Mouse (Mus musculus) frontal cortex, adult (tissue): Measurements from ENCODE around the gene Klf12.

Experiments used
- ATAC-seq: cut with Nextera tagmentation; 2 replicates; pipeline ENCODE4 v1.9.2; 2017; ENCODE audit warnings: mild to moderate bottlenecking, moderate library complexity, mixed read lengths; ENCODE audit not compliant: low TSS enrichment

Gene Klf12

GRCm38 (mm10) chr14:100045431-100045830, 239.0 kb downstream of the Klf12 start:
- no peak for ATAC-seq

- no peak for ATAC-seq
These were observed 242.7 kb downstream of the Klf12 start for GRCm38 (mm10) chr14:100041823-100042222.

GRCm38 (mm10) chr14:100026671-100027070, 257.8 kb downstream of the Klf12 start:
- ATAC-seq = peak; percentile 82

- ATAC-seq = no peak
These were observed 267.3 kb downstream of the Klf12 start for GRCm38 (mm10) chr14:100017219-100017618.

GRCm38 (mm10) chr14:100010525-100010924, 274.0 kb downstream of the Klf12 start:
- ATAC-seq = no peak

GRCm38 (mm10) chr14:100009790-100010382, 274.6 kb downstream of the Klf12 start:
- ATAC-seq = peak; percentile 85

GRCm38 (mm10) chr14:99983510-99983909, 301.0 kb downstream of the Klf12 start:
- peak; percentile 41; the same call in 1 of the 2 replicates for ATAC-seq

GRCm38 (mm10) chr14:99981209-99981608, 303.3 kb downstream of the Klf12 start:
- ATAC-seq = no peak

- ATAC-seq = no peak
These were observed 316.6 kb downstream of the Klf12 start for GRCm38 (mm10) chr14:99967920-99968319.

GRCm38 (mm10) chr14:99960500-99961229, 323.8 kb downstream of the Klf12 start:
- no peak for ATAC-seq

GRCm38 (mm10) chr14:99955133-99955532, 329.3 kb downstream of the Klf12 start:
- peak; percentile 55 for ATAC-seq

- peak; percentile 87 for ATAC-seq
These were observed 340.0 kb downstream of the Klf12 start for GRCm38 (mm10) chr14:99944221-99945108.

GRCm38 (mm10) chr14:99943156-99943555, 341.3 kb downstream of the Klf12 start:
- ATAC-seq = no peak

GRCm38 (mm10) chr14:99933456-99933855, 351.0 kb downstream of the Klf12 start:
- ATAC-seq = no peak

GRCm38 (mm10) chr14:99931879-99932278, 352.6 kb downstream of the Klf12 start:
- peak; percentile 97 for ATAC-seq

- ATAC-seq = no peak
These were observed 372.6 kb downstream of the Klf12 start for GRCm38 (mm10) chr14:99911912-99912311.

- ATAC-seq = no peak
These were observed 373.6 kb downstream of the Klf12 start for GRCm38 (mm10) chr14:99910876-99911275.

GRCm38 (mm10) chr14:99900902-99901301, 383.6 kb downstream of the Klf12 start:
- no peak for ATAC-seq

GRCm38 (mm10) chr14:99898861-99899260, 385.6 kb downstream of the Klf12 start:
- no peak for ATAC-seq

- peak; percentile 85 for ATAC-seq
These were observed 389.6 kb downstream of the Klf12 start for GRCm38 (mm10) chr14:99894708-99895383.

GRCm38 (mm10) chr14:99894062-99894461, 390.4 kb downstream of the Klf12 start:
- ATAC-seq = peak; percentile 48

GRCm38 (mm10) chr14:99886503-99886902, 398.0 kb downstream of the Klf12 start:
- no peak for ATAC-seq
